Mouse (Mus musculus) liver, embryonic 15.5 days (tissue): ENCODE data around the gene Tgfa. TPM values are rescaled to one million over a fixed set of nuclear protein-coding genes. Genes with fewer than 3 reads are reported as not detected.

Experiments used
- polyA plus RNA-seq: library from polyadenylated mRNA; unstranded; fragments of >200 nt; fragmentation: Nextera tagmentation; extraction: Ambion mirVana; gene quantifications from 2 replicates; pipeline ENCODE4 v1.2.1, GENCODE M21; 2015

Tgfa gene
- polyA plus RNA-seq, 1 experiment from 2014 or later, result 2.0 TPM

Other genes with a start within 250 kb of the Tgfa start
- 20.0 and 22.8 TPM in 2 replicates for gene Dusp11, start 233.6 kb upstream of the Tgfa start, polyA plus RNA-seq
- not detected in 2 replicates for gene Figla, start 179.1 kb upstream of the Tgfa start, polyA plus RNA-seq
- gene Add2, start 166.5 kb upstream of the Tgfa start, polyA plus RNA-seq, result 89.4 and 102 TPM in 2 replicates
- gene Fam136a, start 170.4 kb downstream of the Tgfa start, polyA plus RNA-seq, result 62.9 and 65.2 TPM in 2 replicates
- 251 and 306 TPM in 2 replicates for gene Snrpg, start 176.1 kb downstream of the Tgfa start, polyA plus RNA-seq
- 58.6 and 66.3 TPM in 2 replicates for gene Pcyox1, start 201.9 kb downstream of the Tgfa start, polyA plus RNA-seq
- 19.1 and 20.8 TPM in 2 replicates for gene Tia1, start 209.0 kb downstream of the Tgfa start, polyA plus RNA-seq
- gene Gm44790, start 231.4 kb downstream of the Tgfa start, polyA plus RNA-seq, result not detected in 2 replicates
- 10.3 and 11.1 TPM in 2 replicates for gene C87436, start 243.2 kb downstream of the Tgfa start, polyA plus RNA-seq